Mouse (Mus musculus) olfactory bulb, adult 2 months (tissue): ENCODE results near the gene Trim38. TPM values are rescaled to one million over a fixed set of nuclear protein-coding genes. Genes with fewer than 3 reads are reported as not detected.
"Not testable (repeated sequence)": the region's sequence is repeated elsewhere in the genome, so short reads cannot be mapped to it uniquely, and the experiment has no call there.

Experiments
- H3K27ac ChIP-seq: fragments of 200-500 bp; 2 replicates; pipeline ENCODE4 v1.5.1; 2012; ENCODE audit warnings: low read depth, low read length; ENCODE audit not compliant: insufficient read depth
- H3K4me1 ChIP-seq: fragments of 200-500 bp; 2 replicates; pipeline ENCODE4 v1.6.1; 2012; ENCODE audit warnings: low read length; ENCODE audit not compliant: control insufficient read depth, insufficient read depth
- H3K4me3 ChIP-seq: fragments of 200-500 bp; 2 replicates; pipeline ENCODE4 v1.5.1; 2012; ENCODE audit warnings: mild to moderate bottlenecking, low read depth, low read length, moderate library complexity; ENCODE audit not compliant: insufficient read depth
- CTCF ChIP-seq: fragments of 200-500 bp; IDR thresholded peaks from 2 replicates; pipeline ENCODE4 v1.5.1; 2012; ENCODE audit warnings: low read depth, mild to moderate bottlenecking, low read length, moderate library complexity; ENCODE audit not compliant: insufficient read depth
- POLR2A ChIP-seq: fragments of 200-500 bp; IDR thresholded peaks from 2 replicates; pipeline ENCODE4 v1.6.1; 2012; ENCODE audit warnings: mild to moderate bottlenecking, low read depth, low read length, moderate library complexity; ENCODE audit not compliant: insufficient read depth
- WGBS: fragments of 180-500 bp; shearing (Covaris S2); methylation state at CpG from one replicate; pipeline ENCODE4 v1.1.7; 2018; 5-methylcytosine and 5-hydroxymethylcytosine counted together
- polyA plus RNA-seq: library from polyadenylated mRNA; stranded (reverse); fragments of >200 nt; gene quantifications from 2 replicates; pipeline ENCODE4 v1.2.4, GENCODE M21; 2012; ENCODE audit warnings: low replicate concordance; ENCODE audit not compliant: missing spikeins, insufficient read depth, insufficient read length

Trim38 gene
- polyA plus RNA-seq, 1 experiment: not detected

GRCm38 (mm10) chr13:23744421-23745380, 25.0 kb upstream of the Trim38 start:
- TF ChIP-seq CTCF (no peak), POLR2A (no peak)
- WGBS: 6% methylated on average over 19 of the region's 36 CpGs
- H3K27ac ChIP-seq: no peak overlapping the region
- H3K4me3 ChIP-seq: no peak overlapping the region; the same call in 1 of the 2 replicates
- H3K4me1 ChIP-seq: peaks cover 9% of the 10 kb centered on the region

DNA sequence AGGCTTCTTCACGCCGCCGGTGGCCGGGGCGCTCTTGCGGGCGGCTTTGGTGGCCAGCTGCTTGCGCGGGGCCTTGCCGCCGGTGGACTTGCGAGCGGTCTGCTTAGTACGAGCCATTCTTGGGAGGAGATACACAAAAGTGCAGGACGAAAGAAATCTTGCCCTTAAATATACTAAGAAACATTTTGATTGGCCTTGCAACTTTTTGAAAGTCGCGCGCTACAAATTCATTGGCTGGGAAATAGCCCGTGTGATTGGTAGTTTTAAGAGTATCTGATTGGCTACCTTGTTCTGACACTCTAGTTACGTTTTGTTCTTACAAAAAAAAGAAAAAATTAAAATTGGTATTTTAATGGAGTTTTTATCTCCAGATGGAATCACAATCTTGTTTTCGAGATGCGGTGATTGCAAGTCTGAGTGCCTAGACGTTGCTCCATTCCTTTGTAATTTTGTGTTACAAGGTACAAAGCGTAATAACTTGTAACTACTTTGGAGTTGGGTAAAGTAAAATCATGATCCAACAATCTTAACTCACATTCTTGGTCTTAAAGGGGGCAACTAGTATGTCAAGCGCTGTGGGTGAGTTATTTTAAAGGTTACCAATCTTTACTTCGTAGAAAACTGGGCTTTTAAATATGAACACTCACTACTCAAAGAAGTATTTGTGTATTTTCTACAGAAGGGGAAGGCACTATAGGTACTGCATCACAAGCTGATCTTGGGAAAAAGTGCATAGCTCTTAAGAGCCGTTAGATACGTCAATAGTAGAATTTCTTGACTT, 24.1 kb upstream of the Trim38 start, which contains the start of gene Hist1h3c:
TSS of gene Hist1h3c (minus strand) at position 222 of the 781 bp plus-strand sequence.
- Histone ChIP-seq H3K4me3 (peak within 1 kb of the TSS; percentile 73), H3K4me1 (peaks cover 9% of the 10 kb centered on the region), H3K27ac (peak within 1 kb of the TSS; percentile 99)
- TF ChIP-seq POLR2A: no peak
- no peak for TF ChIP-seq CTCF
- under 1% methylated on average over 28 of the region's 28 CpGs for WGBS

GRCm38 (mm10) chr13:23746201-23747080, 23.3 kb upstream of the Trim38 start, which contains the start of gene Hist1h2bb:
Gene Hist1h2bb, plus strand, starts transcription at chr13:23746734.
- Histone ChIP-seq H3K27ac (peak within 1 kb of the TSS; percentile 99), H3K4me3 (peak within 1 kb of the TSS; percentile 73)
- not testable (repeated sequence) for H3K4me1 ChIP-seq
- under 1% methylated on average over 42 of the region's 58 CpGs for WGBS

DNA sequence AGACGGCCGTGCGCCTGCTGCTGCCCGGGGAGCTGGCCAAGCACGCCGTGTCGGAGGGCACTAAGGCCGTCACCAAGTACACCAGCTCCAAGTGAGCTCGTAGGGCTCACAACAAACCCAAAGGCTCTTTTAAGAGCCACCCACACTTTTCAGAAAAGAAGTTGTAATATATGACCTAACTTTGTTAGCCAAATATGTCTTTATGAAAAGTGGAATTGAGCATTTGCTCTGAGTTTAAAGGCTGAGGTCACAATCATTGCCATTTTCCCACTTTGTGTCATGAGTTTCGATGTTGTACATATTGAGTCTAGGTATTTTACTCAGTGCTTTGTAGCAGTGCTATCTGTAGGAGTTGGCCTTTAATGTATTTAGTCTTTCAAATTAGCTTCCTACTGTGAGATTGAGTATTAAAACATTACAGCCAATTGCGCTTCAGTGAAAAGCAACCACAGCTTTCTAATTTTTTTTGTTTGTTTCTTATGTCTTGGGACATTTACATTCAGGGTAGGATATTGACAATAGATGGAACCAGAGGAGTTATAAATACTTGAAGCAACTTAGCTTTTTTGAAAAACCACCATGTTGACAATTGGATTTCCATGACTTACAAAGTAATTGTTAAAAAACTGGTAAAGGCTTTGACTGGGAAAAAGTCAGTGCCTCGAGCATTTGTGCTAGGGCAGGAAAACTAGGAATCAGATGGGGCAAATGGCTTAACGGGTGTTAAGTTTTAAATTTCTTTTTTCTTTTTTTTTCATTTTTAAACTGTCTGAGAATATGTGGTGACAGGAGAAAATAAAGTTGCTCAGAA, 22.4 kb upstream of the Trim38 start:
- TF ChIP-seq CTCF: no peak
- TF ChIP-seq POLR2A: no peak
- Histone ChIP-seq H3K4me1 (peaks cover 11% of the 10 kb centered on the region), H3K4me3 (peak overlapping the region; percentile 47), H3K27ac (peak overlapping the region; percentile 95)
- 3% methylated on average over 13 of the region's 13 CpGs for WGBS

- WGBS: 8% methylated on average over 4 of the region's 4 CpGs
- H3K4me3 ChIP-seq: no peak overlapping the region
- H3K4me1 ChIP-seq: peaks cover 14% of the 10 kb centered on the region
- TF ChIP-seq CTCF: no peak
- TF ChIP-seq POLR2A: no peak
- H3K27ac ChIP-seq: no peak overlapping the region
Measured at GRCm38 (mm10) chr13:23747892-23748288, 21.8 kb upstream of the Trim38 start.

GRCm38 (mm10) chr13:23749563-23750121, 20.1 kb upstream of the Trim38 start:
- H3K27ac ChIP-seq: no peak overlapping the region
- 92% methylated on average over 5 of the region's 5 CpGs for WGBS
- no peak overlapping the region for H3K4me3 ChIP-seq
- TF ChIP-seq POLR2A: no peak
- no peak for TF ChIP-seq CTCF
- H3K4me1 ChIP-seq: peaks cover 14% of the 10 kb centered on the region

DNA sequence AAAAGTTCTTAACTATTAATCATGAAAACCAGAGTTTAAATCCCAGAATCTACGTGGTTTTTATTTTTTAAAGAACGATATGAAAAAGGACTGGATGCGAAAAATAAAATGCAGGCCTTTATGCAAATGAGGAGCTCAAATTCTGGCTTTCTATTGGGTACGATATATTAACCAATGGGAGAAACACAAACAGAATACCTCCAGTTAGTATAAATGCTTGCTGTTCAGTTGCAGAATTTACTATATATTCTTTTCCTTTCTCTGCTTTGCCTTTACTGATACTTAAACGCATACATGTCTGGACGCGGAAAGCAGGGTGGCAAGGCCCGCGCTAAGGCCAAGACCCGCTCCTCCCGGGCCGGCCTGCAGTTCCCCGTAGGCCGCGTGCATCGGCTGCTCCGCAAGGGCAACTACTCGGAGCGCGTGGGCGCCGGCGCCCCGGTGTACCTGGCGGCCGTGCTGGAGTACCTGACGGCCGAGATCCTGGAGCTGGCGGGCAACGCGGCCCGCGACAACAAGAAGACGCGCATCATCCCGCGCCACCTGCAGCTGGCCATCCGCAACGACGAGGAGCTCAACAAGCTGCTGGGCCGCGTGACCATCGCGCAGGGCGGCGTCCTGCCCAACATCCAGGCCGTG, 18.8 kb upstream of the Trim38 start, which contains the start of gene Hist1h2ab:
TSS of gene Hist1h2ab (plus strand) at position 288 of the 639 bp plus-strand sequence.
- not testable (repeated sequence) for H3K4me1 ChIP-seq
- peak within 1 kb of the TSS; percentile 94 for H3K27ac ChIP-seq
- WGBS: under 1% methylated on average over 31 of the region's 47 CpGs
- peak within 1 kb of the TSS; percentile 73 for H3K4me3 ChIP-seq
